Mouse (Mus musculus) bone marrow, adult 2 months (tissue): ENCODE measurements at regions not wholly inside any gene's neighbourhood (a gene's known extent, or its start where the extent isn't known, plus 50 kb on each side); places are given as distances from the start of the nearest gene placed in this dataset.

Experiments used
- CTCF ChIP-seq: fragments of 200-500 bp; IDR thresholded peaks from 2 replicates; pipeline ENCODE4 v1.5.1; 2011; ENCODE audit warnings: low read length, control low read depth; ENCODE audit not compliant: control insufficient read depth, insufficient read depth
- POLR2A ChIP-seq: fragments of 200-500 bp; IDR thresholded peaks from 2 replicates; pipeline ENCODE4 v1.6.1; 2011; ENCODE audit warnings: low read depth, mild to moderate bottlenecking, control low read depth, low read length, borderline replicate concordance; ENCODE audit not compliant: control insufficient read depth

DNA sequence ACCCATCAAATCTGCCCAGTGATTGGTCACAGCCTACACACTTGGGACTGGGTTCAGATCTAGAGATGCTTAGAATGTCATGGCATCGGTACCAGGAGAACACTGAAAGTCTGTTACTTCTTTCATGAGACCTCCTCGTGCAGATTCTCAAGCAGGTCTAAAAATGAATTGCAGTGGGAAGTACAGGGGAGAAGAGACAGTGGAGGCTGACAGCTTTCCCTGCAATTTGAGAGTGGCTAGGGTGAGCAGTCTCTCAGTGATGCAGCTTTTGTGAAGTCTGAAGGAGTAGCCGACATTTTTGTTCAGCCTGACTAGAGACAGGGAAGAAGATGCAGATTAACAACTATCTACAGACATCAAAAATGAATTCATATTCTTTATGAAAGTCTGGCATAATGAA is 112.5 kb downstream of the Fam198b start:
- TF ChIP-seq CTCF (no peak), POLR2A (no peak)
